Mouse (Mus musculus) testis, adult 2 months (tissue): ENCODE data around the gene Tango6.

ENCODE experiments used
- CTCF ChIP-seq: fragments of 200-500 bp; IDR thresholded peaks from 2 replicates; pipeline ENCODE4 v1.5.1; 2012; ENCODE audit warnings: low read depth, mild to moderate bottlenecking, inconsistent platforms, low read length, moderate library complexity; ENCODE audit not compliant: control insufficient read depth, insufficient read depth, insufficient replicate concordance
- POLR2A ChIP-seq: fragments of 200-500 bp; IDR thresholded peaks from 2 replicates; pipeline ENCODE4 v1.6.1; 2012; ENCODE audit warnings: low read depth, mild to moderate bottlenecking, inconsistent platforms, low read length, moderate library complexity; ENCODE audit not compliant: control insufficient read depth

- TF ChIP-seq CTCF (no peak), POLR2A (no peak)
Observed at GRCm38 (mm10) chr8:106799821-106800220, 117.0 kb downstream of the Tango6 start.
